ENCODE assay signal across 25 mouse cellular contexts in genomic region chr14:57346135-57346534, GRCm38 (mm10). TPM values are rescaled to one million over a fixed set of nuclear protein-coding genes. Genes with fewer than 3 reads are reported as not detected.
DNase-seq lines count a peak whose midpoint lies in the region; ATAC-seq and TF ChIP-seq lines count a peak whose summit lies in the region.
"Had no signal": no experiment of that assay in that cellular context is flagged by ENCODE, and none has a peak within 500 bp of the region (broad histone marks: within the 10 kb centered on the region; RNA-seq: fewer than 3 reads in every experiment).

No protein-coding gene starts in this region.

- no peaks in the 10 kb centered on the region for H3K4me1 ChIP-seq in ES-Bruce4 (ENCODE audit: control insufficient read depth, insufficient read depth, low read length)

- H3K9me3 ChIP-seq in ES-Bruce4 (replicated peaks; ENCODE audit: control insufficient read depth, insufficient read depth, low read length, poor library complexity, severe bottlenecking), result no peaks in the 10 kb centered on the region
- H3K9me3 ChIP-seq: forebrain, embryonic 10.5 days; G1E; heart, embryonic 12.5 days; hindbrain, embryonic 12.5 days; liver, embryonic 13.5 days; midbrain, embryonic 15.5 days; neural tube, embryonic 12.5 days had no signal

- H3K27me3 ChIP-seq in ES-Bruce4 (ENCODE audit: control insufficient read depth, insufficient read depth, low read length, poor library complexity, severe bottlenecking), result no peaks in the 10 kb centered on the region
- H3K27me3 ChIP-seq: heart, embryonic 12.5 days; hindbrain, embryonic 12.5 days; liver, embryonic 13.5 days; midbrain, embryonic 15.5 days; neural tube, embryonic 12.5 days had no signal

- H3K36me3 ChIP-seq in ES-Bruce4 (ENCODE audit: control insufficient read depth, insufficient read depth, low read length, poor library complexity, severe bottlenecking), result no peaks in the 10 kb centered on the region
- H3K36me3 ChIP-seq: forebrain, embryonic 10.5 days; heart, embryonic 12.5 days; hindbrain, embryonic 12.5 days; liver, embryonic 13.5 days; midbrain, embryonic 15.5 days; neural tube, embryonic 12.5 days had no signal

- no peak overlapping the region for H3K9ac ChIP-seq in ES-Bruce4 (ENCODE audit: low read depth, poor library complexity, severe bottlenecking)
- H3K9ac ChIP-seq: heart, embryonic 12.5 days; hindbrain, embryonic 12.5 days; liver, embryonic 13.5 days; midbrain, embryonic 15.5 days; neural tube, embryonic 12.5 days had no signal

- peak; percentile 16; the same call in 1 of the 2 replicates for TF ChIP-seq CTCF in gastrocnemius, adult 2 months (IDR thresholded peaks at IDR 0.05)
- TF ChIP-seq CTCF in layer of hippocampus, adult 2 months (conservative IDR thresholded peaks at IDR 0.05), result peak; percentile 45
- peak; percentile 59 for TF ChIP-seq CTCF in ES-Bruce4 (IDR thresholded peaks at IDR 0.05; ENCODE audit: low read depth, low read length)

- no peak for TF ChIP-seq EP300 in ES-Bruce4 (IDR thresholded peaks at IDR 0.05; ENCODE audit: insufficient read depth, low read depth, low read length)

- no peak overlapping the region for H3K4me3 ChIP-seq in gastrocnemius, adult 2 months
- no peak overlapping the region for H3K4me3 ChIP-seq in layer of hippocampus, adult 2 months
- no peak overlapping the region for H3K4me3 ChIP-seq in ES-Bruce4 (ENCODE audit: low read depth, low read length)
- H3K4me3 ChIP-seq: forebrain, embryonic 10.5 days; heart, embryonic 12.5 days; hindbrain, embryonic 12.5 days; liver, embryonic 13.5 days; midbrain, embryonic 15.5 days; neural tube, embryonic 12.5 days had no signal

- TF ChIP-seq POLR2A in ES-Bruce4 (IDR thresholded peaks at IDR 0.05; ENCODE audit: insufficient read depth, low read length), result no peak

- ATAC-seq in activated CD4-positive, CD25-positive, alpha-beta regulatory T cell, adult 4 months, result no peak
- ATAC-seq: midbrain, embryonic 15.5 days had no signal

- DNase-seq in gastrocnemius, adult 2 months, result no peak
- DNase-seq in gastrocnemius, postnatal 4 days (ENCODE audit: low spot score in 2 of 2), result no peak
- DNase-seq in layer of hippocampus, adult 2 months (ENCODE audit: low spot score in 2 of 2), result no peak
- DNase-seq in layer of hippocampus, adult 18-20 months (ENCODE audit: low spot score in 2 of 2), result no peak
- peak; percentile 42 for DNase-seq in R1 (ENCODE audit: low read depth, low spot score)
- no peak for DNase-seq in urinary bladder, postnatal 36 days (ENCODE audit: low spot score in 2 of 2)
- DNase-seq: adrenal gland, postnatal 36 days; cerebellum, adult 11 months; cerebellum, adult 9-11 months; kidney, adult 8-10 months; layer of hippocampus, adult 9-11 months; left cerebral cortex, postnatal 4 days; liver, embryonic 13.5 days; right cerebral cortex, postnatal 14 days; spleen, adult 18-20 months; thymus, postnatal 14 days had no signal

- intact Hi-C loops in gastrocnemius, adult 2 months (cut with DNase I), result no loop called here

- H3K27ac ChIP-seq in gastrocnemius, adult 2 months, result no peak overlapping the region
- no peak overlapping the region for H3K27ac ChIP-seq in layer of hippocampus, adult 2 months
- H3K27ac ChIP-seq in ES-Bruce4 (ENCODE audit: insufficient read depth, low read length), result no peak overlapping the region
- H3K27ac ChIP-seq: forebrain, embryonic 10.5 days; hindbrain, embryonic 12.5 days; liver, embryonic 13.5 days; macrophage; midbrain, embryonic 15.5 days; neural tube, embryonic 12.5 days had no signal

RNA-seq across cellular contexts. Expression of gene Cryl1, which starts 52.2 kb away (rescaled TPM):
- 1 to 10 TPM; 4.7 to 5.5 TPM for total RNA-seq in gastrocnemius, adult 2 months (2021)
- 10 to 100 TPM in 1 of 2 experiments, 1 to 10 TPM in 1; 7.6 to 10.1 TPM for total RNA-seq in gastrocnemius, postnatal 4 days (2021)
- total RNA-seq in layer of hippocampus, adult 2 months (2021), result 10 to 100 TPM; 18.2 to 21.5 TPM
- 10 to 100 TPM; 19.1 to 19.9 TPM for total RNA-seq in layer of hippocampus, adult 18-20 months (2021)
- polyA plus RNA-seq in ES-Bruce4 (2011; ENCODE audit: insufficient read depth, insufficient read length, low read depth, missing spikeins), result 7.2 and 10.5 TPM in 2 replicates
- 10 to 100 TPM; 17.2 to 17.6 TPM for polyA plus RNA-seq in activated CD4-positive, CD25-positive, alpha-beta regulatory T cell, adult 4 months (2017; shearing (Covaris generic))
